Mouse (Mus musculus) MEL (cell line): ENCODE measurements around the gene Pick1.

ENCODE experiments used
- CTCF ChIP-seq, 3 experiments: IDR thresholded peaks in 2 of 3; conservative IDR thresholded peaks in 1 of 3; 2 replicates each; pipeline ENCODE4 v1.5.1; 2011 to 2012; ENCODE audit warnings: low read length in 3 of 3, low read depth in 2 of 3, mild to moderate bottlenecking in 2 of 3, improper control_type of control experiment in 1 of 3, inconsistent platforms in 1 of 3, mixed read lengths in 1 of 3, moderate library complexity in 1 of 3; ENCODE audit not compliant: control insufficient read depth in 1 of 3, insufficient read depth in 1 of 3, poor library complexity in 1 of 3, severe bottlenecking in 1 of 3
- EP300 ChIP-seq, 2 experiments: IDR thresholded peaks; 2 replicates each; pipeline ENCODE4 v1.6.1; 2011; ENCODE audit warnings: improper control_type of control experiment in 2 of 2, low read length in 2 of 2, low read depth in 1 of 2, mild to moderate bottlenecking in 1 of 2
- HCFC1 ChIP-seq: IDR thresholded peaks from 2 replicates; pipeline ENCODE4 v1.6.1; 2012; ENCODE audit warnings: low read depth, mild to moderate bottlenecking, inconsistent platforms, low read length, improper control_type of control experiment, moderate library complexity
- MAX ChIP-seq: IDR thresholded peaks from 2 replicates; pipeline ENCODE4 v1.6.1; 2011; ENCODE audit warnings: low read length, improper control_type of control experiment
- POLR2A ChIP-seq, 2 experiments: IDR thresholded peaks; 2 replicates each; pipeline ENCODE4 v1.6.1; 2011 to 2012; ENCODE audit warnings: low read length in 2 of 2, mild to moderate bottlenecking in 2 of 2, control low read depth in 1 of 2, improper control_type of control experiment in 1 of 2, low read depth in 1 of 2, moderate library complexity in 1 of 2; ENCODE audit not compliant: control insufficient read depth in 1 of 2, insufficient read depth in 1 of 2, poor library complexity in 1 of 2
- RCOR1 ChIP-seq: IDR thresholded peaks from 2 replicates; pipeline ENCODE4 v1.6.1; 2012; ENCODE audit warnings: low read depth, mild to moderate bottlenecking, inconsistent platforms, low read length, improper control_type of control experiment
- SMC3 ChIP-seq: IDR thresholded peaks from 2 replicates; pipeline ENCODE4 v1.6.1; 2011; ENCODE audit warnings: low read depth, low read length, improper control_type of control experiment
- TAL1 ChIP-seq: IDR thresholded peaks from 2 replicates; pipeline ENCODE4 v1.6.1; 2012; ENCODE audit warnings: mild to moderate bottlenecking, inconsistent platforms, low read length, moderate library complexity, mixed read lengths

DNA sequence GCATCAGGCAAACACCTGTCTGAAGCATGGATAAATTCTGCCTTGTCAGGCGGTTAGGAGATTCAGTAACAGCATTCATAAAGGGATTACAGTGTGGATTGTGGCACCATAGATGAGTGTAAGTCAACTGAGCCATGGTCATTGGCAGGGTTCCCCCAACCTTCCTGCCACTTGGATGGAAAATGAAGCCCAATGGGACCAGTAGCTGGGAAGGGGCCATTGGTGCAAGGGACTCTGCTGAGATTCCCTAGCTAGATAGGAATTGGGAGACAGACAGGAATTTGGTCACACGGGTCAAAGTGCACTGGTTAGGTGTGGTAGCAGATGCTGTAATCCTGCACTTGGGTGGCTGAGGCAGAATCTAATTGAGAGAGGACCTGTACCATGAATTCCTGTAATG lies 21.3 kb downstream of the Pick1 start:
- TF ChIP-seq RCOR1 (no peak), TAL1 (no peak), HCFC1 (no peak), CTCF (IDR thresholded peaks at IDR 0.05 in 2 of 3, conservative IDR thresholded peaks at IDR 0.05 in 1 of 3; ENCODE audit: control insufficient read depth in 1 of 3, insufficient read depth in 1 of 3, low read depth in 2 of 3, low read length in 3 of 3, poor library complexity in 1 of 3, severe bottlenecking in 1 of 3) (no peak), SMC3 (no peak), POLR2A (IDR thresholded peaks at IDR 0.05; ENCODE audit: control insufficient read depth in 1 of 2, insufficient read depth in 1 of 2, low read depth in 1 of 2, low read length in 2 of 2, poor library complexity in 1 of 2) (no peak), MAX (no peak), EP300 (IDR thresholded peaks at IDR 0.05; ENCODE audit: low read depth in 1 of 2, low read length in 2 of 2) (no peak)
